Mouse (Mus musculus) heart, embryonic 10.5 days (tissue): ENCODE results near the gene Polr1b. TPM values are rescaled to one million over a fixed set of nuclear protein-coding genes. Genes with fewer than 3 reads are reported as not detected.

Experiments
- DNase-seq: peaks from one replicate; pipeline ENCODE4 v3.0.0-alpha.2; 2017; ENCODE audit warnings: low spot score
- H3K27ac ChIP-seq: fragments of 300-500 bp; sonication (generic); 2 replicates; pipeline ENCODE4 v1.5.1; 2016; ENCODE audit warnings: mild to moderate bottlenecking
- H3K27me3 ChIP-seq: fragments of 300-500 bp; sonication (generic); 2 replicates; pipeline ENCODE4 v1.6.1; 2016; ENCODE audit warnings: mild to moderate bottlenecking; ENCODE audit not compliant: poor library complexity, insufficient read depth, severe bottlenecking
- H3K36me3 ChIP-seq: fragments of 300-500 bp; sonication (generic); 2 replicates; pipeline ENCODE4 v1.6.1; 2016; ENCODE audit warnings: mild to moderate bottlenecking, moderate library complexity
- H3K4me1 ChIP-seq: fragments of 300-500 bp; sonication (generic); 2 replicates; pipeline ENCODE4 v1.6.1; 2016; ENCODE audit warnings: mild to moderate bottlenecking
- H3K4me3 ChIP-seq: fragments of 300-500 bp; sonication (generic); 2 replicates; pipeline ENCODE4 v1.5.1; 2016; ENCODE audit warnings: mild to moderate bottlenecking, moderate library complexity
- H3K9me3 ChIP-seq: fragments of 300-500 bp; sonication (generic); 2 replicates; pipeline ENCODE4 v1.6.1; 2016; ENCODE audit warnings: mild to moderate bottlenecking, moderate library complexity
- WGBS: fragments of 180-500 bp; shearing (Covaris S2); methylation state at CpG from one replicate; pipeline ENCODE4 v1.1.7; 2016; 5-methylcytosine and 5-hydroxymethylcytosine counted together
- polyA plus RNA-seq: library from polyadenylated mRNA; unstranded; fragments of >200 nt; fragmentation: Nextera tagmentation; extraction: Ambion mirVana; gene quantifications from 2 replicates; pipeline ENCODE4 v1.2.1, GENCODE M21; 2016

Gene Polr1b
- 25.8 and 35.5 TPM in 2 replicates for polyA plus RNA-seq

- H3K4me3 ChIP-seq = peak within 1 kb of the TSS; percentile 88
- H3K4me1 ChIP-seq = 0 out of 2 replicates have a peak, but pooled peaks cover 7% of the 10 kb centered on the region
- H3K27me3 ChIP-seq = no peaks in the 10 kb centered on the region
- H3K27ac ChIP-seq = peak within 1 kb of the TSS; percentile 90
- under 1% methylated on average over 35 of the region's 35 CpGs for WGBS
- H3K9me3 ChIP-seq = no peaks in the 10 kb centered on the region
- peaks cover 32% of the 10 kb centered on the region for H3K36me3 ChIP-seq
- peak; percentile 98 for DNase-seq
Observed at GRCm38 (mm10) chr2:129100784-129101310, at the start of gene Polr1b. Polr1b (plus strand) TSS chr2:129100995.

GRCm38 (mm10) chr2:129052451-129052983 is 48.3 kb upstream of the Polr1b start:
- Histone ChIP-seq H3K4me1 (no peaks in the 10 kb centered on the region), H3K27me3 (no peaks in the 10 kb centered on the region), H3K36me3 (no peaks in the 10 kb centered on the region), H3K9me3 (no peaks in the 10 kb centered on the region; the same call in 1 of the 2 replicates), H3K4me3 (no peak overlapping the region), H3K27ac (no peak overlapping the region)
- no peak for DNase-seq
- WGBS = 65% methylated on average over 4 of the region's 4 CpGs

GRCm38 (mm10) chr2:129055741-129056140 is 45.1 kb upstream of the Polr1b start:
- WGBS = 87% methylated on average over 6 of the region's 6 CpGs
- Histone ChIP-seq H3K4me3 (no peak overlapping the region), H3K36me3 (no peaks in the 10 kb centered on the region), H3K27ac (no peak overlapping the region), H3K27me3 (no peaks in the 10 kb centered on the region), H3K9me3 (no peaks in the 10 kb centered on the region; the same call in 1 of the 2 replicates), H3K4me1 (no peaks in the 10 kb centered on the region)
- no peak for DNase-seq

DNA sequence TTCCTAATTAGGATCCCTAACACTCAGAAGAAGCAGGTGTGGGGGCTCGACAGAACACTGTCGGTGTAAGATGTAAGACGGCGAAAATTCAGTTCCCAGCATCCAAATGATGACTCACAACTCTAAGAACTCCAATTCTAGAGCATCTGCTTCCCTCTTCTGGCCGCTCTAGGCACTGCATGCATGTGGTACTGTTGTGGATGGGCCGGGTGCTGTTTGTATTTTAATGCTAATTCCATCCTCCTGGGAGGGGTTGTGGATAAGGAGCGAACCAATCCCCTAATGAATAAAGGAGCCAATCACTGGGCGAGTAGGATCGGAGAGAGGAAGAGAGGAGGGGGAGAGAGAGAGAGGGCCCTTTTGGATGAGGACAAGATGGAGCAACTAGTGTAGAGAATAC is 44.2 kb upstream of the Polr1b start:
- 43% methylated on average over 9 of the region's 9 CpGs for WGBS

DNA sequence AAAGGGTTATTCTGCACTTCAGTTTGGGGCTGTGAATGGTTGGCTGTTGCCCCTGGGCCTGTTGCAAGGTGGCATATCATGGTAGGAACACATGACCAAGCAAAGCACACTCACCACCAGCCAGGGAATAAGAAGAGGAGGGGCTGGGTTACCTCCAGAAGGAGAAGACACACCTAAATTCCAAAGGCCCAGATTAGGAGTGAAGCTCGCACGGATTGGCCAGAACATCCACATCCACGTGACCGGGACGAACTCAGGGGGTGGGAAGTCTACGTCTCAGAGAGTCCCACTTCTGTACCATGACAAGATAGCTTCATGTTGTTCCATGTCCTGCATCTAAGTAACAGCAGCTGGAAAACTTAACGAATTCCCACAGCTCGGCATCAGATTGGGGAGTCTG is 43.5 kb upstream of the Polr1b start:
- H3K4me1 ChIP-seq = no peaks in the 10 kb centered on the region
- no peaks in the 10 kb centered on the region for H3K36me3 ChIP-seq
- no peak overlapping the region for H3K27ac ChIP-seq
- no peaks in the 10 kb centered on the region; the same call in 1 of the 2 replicates for H3K9me3 ChIP-seq
- no peak for DNase-seq
- H3K27me3 ChIP-seq = no peaks in the 10 kb centered on the region
- no peak overlapping the region for H3K4me3 ChIP-seq
- 92% methylated on average over 8 of the region's 8 CpGs for WGBS

More for the DNA sequence above, 44.2 kb upstream of the Polr1b start:
- Histone ChIP-seq H3K27me3 (no peaks in the 10 kb centered on the region), H3K9me3 (no peaks in the 10 kb centered on the region; the same call in 1 of the 2 replicates), H3K4me3 (no peak overlapping the region), H3K4me1 (no peaks in the 10 kb centered on the region), H3K36me3 (no peaks in the 10 kb centered on the region), H3K27ac (no peak overlapping the region)
- no peak for DNase-seq

DNA sequence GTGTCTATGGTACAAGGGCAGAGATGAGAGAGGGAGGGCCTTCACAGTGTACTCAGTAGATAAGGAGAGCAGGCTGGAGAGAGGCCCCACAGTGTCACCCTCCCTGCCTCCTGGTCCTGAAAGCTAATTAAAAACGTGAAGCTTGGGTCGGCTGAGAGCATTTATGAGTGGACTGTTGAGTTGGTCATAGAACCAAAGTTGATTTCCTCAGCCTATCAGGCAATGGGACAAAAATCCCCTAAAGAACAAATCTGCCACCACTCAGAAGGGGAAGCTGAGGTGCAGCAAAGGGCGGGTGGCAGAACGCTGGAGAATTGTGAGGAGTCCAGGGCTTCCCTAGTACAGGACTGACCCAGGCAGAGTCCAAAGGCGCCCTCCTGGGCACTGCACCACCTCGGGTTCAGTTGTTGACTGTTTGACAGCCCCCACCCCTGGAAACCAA is 42.9 kb upstream of the Polr1b start:
- 80% methylated on average over 6 of the region's 6 CpGs for WGBS
- Histone ChIP-seq H3K27ac (no peak overlapping the region), H3K4me3 (no peak overlapping the region), H3K36me3 (no peaks in the 10 kb centered on the region), H3K27me3 (no peaks in the 10 kb centered on the region), H3K4me1 (no peaks in the 10 kb centered on the region), H3K9me3 (no peaks in the 10 kb centered on the region; the same call in 1 of the 2 replicates)
- no peak for DNase-seq

GRCm38 (mm10) chr2:129061456-129062059 is 39.2 kb upstream of the Polr1b start:
- 65% methylated on average over 10 of the region's 10 CpGs for WGBS
- DNase-seq = no peak
- H3K4me1 ChIP-seq = peaks cover 3% of the 10 kb centered on the region
- H3K27me3 ChIP-seq = no peaks in the 10 kb centered on the region
- no peaks in the 10 kb centered on the region for H3K36me3 ChIP-seq
- no peaks in the 10 kb centered on the region for H3K9me3 ChIP-seq
- no peak overlapping the region for H3K27ac ChIP-seq
- no peak overlapping the region for H3K4me3 ChIP-seq

DNA sequence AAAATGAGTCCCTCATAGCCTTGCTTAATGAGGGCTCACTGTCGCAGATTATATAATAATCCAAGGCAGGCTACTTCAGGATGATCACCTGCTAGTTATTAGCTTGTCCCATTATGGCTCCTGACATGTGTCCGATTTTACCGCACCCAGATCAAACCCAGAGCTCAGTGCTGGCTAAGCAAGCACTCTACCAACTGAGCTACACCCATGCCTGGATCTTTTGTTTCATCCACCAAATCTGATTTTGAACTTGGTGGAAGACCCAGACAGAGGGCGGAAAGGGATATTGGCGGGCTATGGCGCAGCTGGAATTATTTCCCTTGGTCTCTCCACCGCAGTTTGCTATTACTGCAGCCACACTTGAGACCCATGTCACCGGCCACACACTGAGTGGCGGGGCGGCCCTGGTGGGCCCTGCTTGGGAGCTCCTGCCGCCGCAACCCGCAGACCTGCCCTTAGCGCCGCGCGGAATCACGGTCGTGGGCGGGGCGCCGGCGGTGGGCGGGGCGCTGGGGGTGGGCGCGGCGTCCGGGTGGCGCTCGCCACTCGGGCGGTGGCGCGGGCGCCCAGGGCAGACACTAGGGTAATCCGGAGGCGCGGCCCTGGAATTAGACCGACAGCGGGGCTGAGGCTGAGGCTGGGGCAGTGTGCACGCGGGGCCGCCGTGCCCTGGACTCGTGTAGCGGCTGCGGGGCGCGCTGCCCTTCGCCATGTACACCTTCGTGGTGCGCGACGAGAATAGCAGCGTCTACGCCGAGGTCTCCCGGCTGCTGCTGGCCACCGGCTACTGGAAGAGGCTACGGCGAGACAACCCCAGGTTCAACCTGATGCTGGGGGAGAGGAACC is 35.1 kb upstream of the Polr1b start, which contains the start of gene Ttl:
TSS of gene Ttl (plus strand) at position 506 of the 846 bp plus-strand sequence.
- Histone ChIP-seq H3K4me3 (peak within 1 kb of the TSS; percentile 83), H3K27me3 (no peaks in the 10 kb centered on the region), H3K9me3 (no peaks in the 10 kb centered on the region), H3K27ac (peak within 1 kb of the TSS; percentile 93), H3K36me3 (peaks cover 12% of the 10 kb centered on the region; the same call in 1 of the 2 replicates), H3K4me1 (peaks cover 9% of the 10 kb centered on the region)
- 1% methylated on average over 62 of the region's 62 CpGs for WGBS
- DNase-seq = peak; percentile 85

- peak overlapping the region; percentile 93 for H3K27ac ChIP-seq
- no peaks in the 10 kb centered on the region for H3K9me3 ChIP-seq
- no peaks in the 10 kb centered on the region for H3K27me3 ChIP-seq
- DNase-seq = peak; percentile 86
- peaks cover 12% of the 10 kb centered on the region; the same call in 1 of the 2 replicates for H3K36me3 ChIP-seq
- WGBS = under 1% methylated on average over 20 of the region's 20 CpGs
- peaks cover 9% of the 10 kb centered on the region for H3K4me1 ChIP-seq
- peak overlapping the region; percentile 83 for H3K4me3 ChIP-seq
Observed at GRCm38 (mm10) chr2:129066326-129066725, 34.5 kb upstream of the Polr1b start.

GRCm38 (mm10) chr2:129070296-129070695 is 30.5 kb upstream of the Polr1b start:
- Histone ChIP-seq H3K4me1 (peaks cover 9% of the 10 kb centered on the region), H3K27ac (no peak overlapping the region), H3K9me3 (no peaks in the 10 kb centered on the region), H3K27me3 (no peaks in the 10 kb centered on the region), H3K36me3 (peaks cover 12% of the 10 kb centered on the region; the same call in 1 of the 2 replicates), H3K4me3 (no peak overlapping the region)
- no peak for DNase-seq
- 82% methylated on average over 3 of the region's 3 CpGs for WGBS

DNA sequence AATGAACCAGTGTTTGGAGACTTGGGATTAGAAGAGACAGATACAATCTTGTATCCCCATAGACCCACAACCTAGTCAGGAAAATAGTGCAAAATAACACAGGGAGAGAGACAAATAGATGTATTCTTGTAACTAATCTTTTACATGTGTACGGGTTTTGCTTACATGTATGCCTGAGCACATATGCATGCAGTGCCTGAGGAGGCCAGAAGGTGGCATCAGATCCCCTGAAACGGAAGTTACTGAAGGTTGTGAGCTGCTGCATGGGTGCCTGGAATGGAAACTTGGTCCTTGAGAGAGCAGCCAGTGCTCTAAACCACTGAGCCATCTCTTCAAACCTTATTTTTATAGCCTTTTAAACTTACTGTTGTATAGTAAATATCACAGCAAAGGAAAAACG is 22.5 kb upstream of the Polr1b start:
- H3K27me3 ChIP-seq = no peaks in the 10 kb centered on the region
- no peak for DNase-seq
- no peaks in the 10 kb centered on the region for H3K9me3 ChIP-seq
- peaks cover 17% of the 10 kb centered on the region; the same call in 1 of the 2 replicates for H3K36me3 ChIP-seq
- no peaks in the 10 kb centered on the region for H3K4me1 ChIP-seq
- WGBS = 83% methylated on average over 3 of the region's 3 CpGs
- H3K27ac ChIP-seq = no peak overlapping the region
- no peak overlapping the region for H3K4me3 ChIP-seq

DNA sequence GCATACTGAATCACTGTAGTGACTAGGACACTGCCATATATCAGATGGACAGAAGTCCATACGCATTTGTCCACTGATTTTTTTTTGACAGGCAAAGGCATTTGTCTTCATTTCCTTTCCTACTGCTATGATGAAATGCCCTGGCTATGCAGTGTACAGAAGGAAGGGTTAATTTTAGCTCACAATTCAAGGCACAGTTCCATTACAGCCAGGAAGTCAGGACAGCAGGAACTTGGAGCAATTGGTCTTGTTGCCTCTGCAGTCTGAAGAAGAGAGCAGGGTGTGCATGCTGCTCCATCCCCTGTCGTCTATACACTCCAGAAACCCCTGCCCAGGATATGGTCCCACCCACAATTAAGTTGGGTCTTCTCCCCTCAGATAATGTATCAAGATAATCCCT is 21.6 kb upstream of the Polr1b start:
- no peaks in the 10 kb centered on the region for H3K4me1 ChIP-seq
- WGBS = 75% methylated on average over 2 of the region's 2 CpGs
- H3K27ac ChIP-seq = no peak overlapping the region
- no peak overlapping the region for H3K4me3 ChIP-seq
- no peaks in the 10 kb centered on the region for H3K27me3 ChIP-seq
- peaks cover 17% of the 10 kb centered on the region; the same call in 1 of the 2 replicates for H3K36me3 ChIP-seq
- no peak for DNase-seq
- H3K9me3 ChIP-seq = no peaks in the 10 kb centered on the region
